In genomic region chr14:61173229-61173628, GRCm38 (mm10) we compare ENCODE assay signal across 8 mouse cellular contexts. TPM values are rescaled to one million over a fixed set of nuclear protein-coding genes. Genes with fewer than 3 reads are reported as not detected.
DNase-seq lines count a peak whose midpoint lies in the region; ATAC-seq and TF ChIP-seq lines count a peak whose summit lies in the region.

No protein-coding gene starts in this region.

- H3K4me1 ChIP-seq in heart, adult 2 months (ENCODE audit: control insufficient read depth, insufficient read depth, low read length) = peaks cover 2% of the 10 kb centered on the region; the same call in 1 of the 2 replicates
- peaks cover 9% of the 10 kb centered on the region for H3K4me1 ChIP-seq in embryonic facial prominence, embryonic 13.5 days
- H3K4me1 ChIP-seq in hindbrain, embryonic 12.5 days = peaks cover 17% of the 10 kb centered on the region
- peaks cover 8% of the 10 kb centered on the region for H3K4me1 ChIP-seq in limb, embryonic 14.5 days (ENCODE audit: control insufficient read depth, insufficient read depth, low read length)
- H3K4me1 ChIP-seq in midbrain, embryonic 13.5 days (replicated peaks) = peaks cover 26% of the 10 kb centered on the region
- peaks cover 9% of the 10 kb centered on the region; the same call in 1 of the 2 replicates for H3K4me1 ChIP-seq in stomach, embryonic 16.5 days (ENCODE audit: control insufficient read depth, insufficient read depth, low read length)

- H3K9ac ChIP-seq in heart, adult 2 months (ENCODE audit: low read depth, low read length) = peak overlapping the region; percentile 90
- peak overlapping the region; percentile 82 for H3K9ac ChIP-seq in embryonic facial prominence, embryonic 13.5 days
- H3K9ac ChIP-seq in hindbrain, embryonic 12.5 days = peak overlapping the region; percentile 88
- H3K9ac ChIP-seq in limb, embryonic 14.5 days (ENCODE audit: low read depth, low read length, severe bottlenecking) = peak overlapping the region; percentile 80
- H3K9ac ChIP-seq in midbrain, embryonic 13.5 days (replicated peaks) = peak overlapping the region; percentile 83
- peak overlapping the region; percentile 79 for H3K9ac ChIP-seq in stomach, embryonic 16.5 days (ENCODE audit: low read length)

- H3K4me2 ChIP-seq in embryonic facial prominence, embryonic 13.5 days = peak overlapping the region; percentile 86
- H3K4me2 ChIP-seq in hindbrain, embryonic 12.5 days (replicated peaks) = peak overlapping the region; percentile 63
- H3K4me2 ChIP-seq in limb, embryonic 14.5 days (replicated peaks; ENCODE audit: low read depth, low read length, severe bottlenecking) = peak overlapping the region; percentile 73
- peak overlapping the region; percentile 59 for H3K4me2 ChIP-seq in midbrain, embryonic 13.5 days (replicated peaks)
- peak overlapping the region; percentile 77 for H3K4me2 ChIP-seq in stomach, embryonic 16.5 days (ENCODE audit: low read depth, low read length)

- peak; percentile 66 for TF ChIP-seq CTCF in heart, adult 2 months (IDR thresholded peaks at IDR 0.05)

- H3K27ac ChIP-seq in heart, adult 2 months = peak overlapping the region; percentile 86
- H3K27ac ChIP-seq in embryonic facial prominence, embryonic 13.5 days = peak overlapping the region; percentile 86
- H3K27ac ChIP-seq in hindbrain, embryonic 12.5 days = peak overlapping the region; percentile 94
- peak overlapping the region; percentile 82 for H3K27ac ChIP-seq in limb, embryonic 14.5 days (replicated peaks; ENCODE audit: low read depth, low read length)
- peak overlapping the region; percentile 95 for H3K27ac ChIP-seq in midbrain, embryonic 13.5 days
- H3K27ac ChIP-seq in stomach, embryonic 16.5 days (ENCODE audit: low read length) = peak overlapping the region; percentile 85

- peaks cover 6% of the 10 kb centered on the region for H3K36me3 ChIP-seq in heart, adult 2 months (ENCODE audit: control insufficient read depth, insufficient read depth, low read length)
- no peaks in the 10 kb centered on the region for H3K36me3 ChIP-seq in embryonic facial prominence, embryonic 13.5 days
- no peaks in the 10 kb centered on the region for H3K36me3 ChIP-seq in hindbrain, embryonic 12.5 days
- no peaks in the 10 kb centered on the region; the same call in 1 of the 2 replicates for H3K36me3 ChIP-seq in limb, embryonic 14.5 days (ENCODE audit: control insufficient read depth, insufficient read depth, low read length)
- H3K36me3 ChIP-seq in midbrain, embryonic 13.5 days = no peaks in the 10 kb centered on the region
- no peaks in the 10 kb centered on the region for H3K36me3 ChIP-seq in stomach, embryonic 16.5 days (ENCODE audit: control insufficient read depth, insufficient read depth, low read length)

- TF ChIP-seq EP300 in heart, adult 2 months (IDR thresholded peaks at IDR 0.05; ENCODE audit: insufficient read depth, low read depth, low read length) = no peak

- peaks cover 6% of the 10 kb centered on the region for H3K79me2 ChIP-seq in heart, adult 2 months (replicated peaks; ENCODE audit: control insufficient read depth, insufficient read depth, low read length)

- H3K4me3 ChIP-seq in heart, adult 2 months = peak overlapping the region; percentile 94
- peak overlapping the region; percentile 80 for H3K4me3 ChIP-seq in embryonic facial prominence, embryonic 13.5 days
- H3K4me3 ChIP-seq in hindbrain, embryonic 12.5 days = peak overlapping the region; percentile 83
- peak overlapping the region; percentile 78 for H3K4me3 ChIP-seq in limb, embryonic 14.5 days (replicated peaks; ENCODE audit: low read length)
- peak overlapping the region; percentile 70 for H3K4me3 ChIP-seq in midbrain, embryonic 13.5 days (replicated peaks)
- peak overlapping the region; percentile 58 for H3K4me3 ChIP-seq in stomach, embryonic 16.5 days (replicated peaks; ENCODE audit: low read length)

- H3K9me3 ChIP-seq in embryonic facial prominence, embryonic 13.5 days = no peaks in the 10 kb centered on the region
- H3K9me3 ChIP-seq in hindbrain, embryonic 12.5 days (replicated peaks) = no peaks in the 10 kb centered on the region
- H3K9me3 ChIP-seq in limb, embryonic 14.5 days (ENCODE audit: control insufficient read depth, low read length) = no peaks in the 10 kb centered on the region
- H3K9me3 ChIP-seq in midbrain, embryonic 13.5 days = no peaks in the 10 kb centered on the region
- no peaks in the 10 kb centered on the region for H3K9me3 ChIP-seq in stomach, embryonic 16.5 days (replicated peaks; ENCODE audit: control insufficient read depth, low read length)

- intact Hi-C loops in heart, adult 2 months (cut with DNase I) = loop anchor here (1.0 to 10.0 kb wide), 2 partner anchors 35 to 918 kb away; partner anchors contain the start of genes Gm49336, Nupl1 and Sacs

- no peak for DNase-seq in heart, adult 2 months
- no peak for DNase-seq in heart, adult 9 months (ENCODE audit: low spot score in 2 of 2)
- peak; percentile 71 for DNase-seq in T-cell, adult 2 months (ENCODE audit: low spot score)
- peak; percentile 59 for DNase-seq in limb, embryonic 14.5 days (ENCODE audit: low spot score)

- under 1% methylated on average over 37 of the region's 37 CpGs for WGBS in heart, adult 2 months
- under 1% methylated on average over 37 of the region's 37 CpGs for WGBS in embryonic facial prominence, embryonic 13.5 days
- WGBS in hindbrain, embryonic 12.5 days = under 1% methylated on average over 37 of the region's 37 CpGs
- WGBS in limb, embryonic 14.5 days = 0% methylated on average over 27 of the region's 37 CpGs
- WGBS in midbrain, embryonic 13.5 days = under 1% methylated on average over 37 of the region's 37 CpGs
- under 1% methylated on average over 37 of the region's 37 CpGs for WGBS in stomach, embryonic 16.5 days

- no peak for TF ChIP-seq POLR2A in heart, adult 2 months (IDR thresholded peaks at IDR 0.05; ENCODE audit: insufficient read depth, low read depth, low read length)
- no peak for TF ChIP-seq POLR2A in limb, embryonic 14.5 days (IDR thresholded peaks at IDR 0.05; ENCODE audit: borderline replicate concordance, extremely low read depth, insufficient read depth, insufficient read length)

- ATAC-seq in embryonic facial prominence, embryonic 13.5 days (ENCODE audit: insufficient number of reproducible peaks, insufficient read depth, low FRiP score, low TSS enrichment, low read depth) = peak; percentile 40; the same call in 1 of the 2 replicates
- peak; percentile 61 for ATAC-seq in hindbrain, embryonic 12.5 days (ENCODE audit: low FRiP score)
- 0 out of 2 replicates have a peak, but pooled peaks have one; percentile 1 for ATAC-seq in limb, embryonic 14.5 days (ENCODE audit: low FRiP score, low read depth)
- peak; percentile 66 for ATAC-seq in midbrain, embryonic 13.5 days
- peak; percentile 30; the same call in 1 of the 2 replicates for ATAC-seq in stomach, embryonic 16.5 days (ENCODE audit: insufficient read depth, low FRiP score)

- no peaks in the 10 kb centered on the region for H3K27me3 ChIP-seq in heart, adult 2 months (ENCODE audit: control insufficient read depth, insufficient read depth, low read length)
- H3K27me3 ChIP-seq in embryonic facial prominence, embryonic 13.5 days = no peaks in the 10 kb centered on the region
- peaks cover 11% of the 10 kb centered on the region for H3K27me3 ChIP-seq in hindbrain, embryonic 12.5 days
- no peaks in the 10 kb centered on the region for H3K27me3 ChIP-seq in limb, embryonic 14.5 days (ENCODE audit: control insufficient read depth, insufficient read depth, low read length)
- H3K27me3 ChIP-seq in midbrain, embryonic 13.5 days = peaks cover 4% of the 10 kb centered on the region; the same call in 1 of the 2 replicates
- no peaks in the 10 kb centered on the region; the same call in 1 of the 2 replicates for H3K27me3 ChIP-seq in stomach, embryonic 16.5 days (ENCODE audit: control insufficient read depth, insufficient read depth, low read length)

RNA-seq across cellular contexts. Expression of gene Sacs, which starts 35.0 kb away (rescaled TPM):
- total RNA-seq in heart, adult 2 months (2021) = 10 to 100 TPM; 24.2 to 25.8 TPM
- 3.3 and 8.9 TPM in 2 replicates for polyA plus RNA-seq in heart, adult 2 months (2012; rRNA removed)
- polyA plus RNA-seq in embryonic facial prominence, embryonic 13.5 days (2015; fragmentation: Nextera tagmentation; extraction: Ambion mirVana) = 2.8 and 3.0 TPM in 2 replicates
- 7.1 and 8.3 TPM in 2 replicates for polyA plus RNA-seq in hindbrain, embryonic 12.5 days (2016; fragmentation: Nextera tagmentation; extraction: Ambion mirVana)
- polyA plus RNA-seq in limb, embryonic 14.5 days (2012; rRNA removed) = 3.7 and 3.8 TPM in 2 replicates
- 3.9 and 4.2 TPM in 2 replicates for polyA plus RNA-seq in limb, embryonic 14.5 days (2014; fragmentation: Nextera tagmentation; extraction: Ambion mirVana)
- polyA plus RNA-seq in midbrain, embryonic 13.5 days (2015; fragmentation: Nextera tagmentation; extraction: Ambion mirVana) = 6.5 and 7.3 TPM in 2 replicates
- polyA plus RNA-seq in stomach, embryonic 16.5 days (2015; fragmentation: Nextera tagmentation; extraction: Ambion mirVana) = 1.9 and 2.4 TPM in 2 replicates

Comparison
In these comparisons a context has a peak if more than half of its experiments do, and no peak if none do; other contexts are left out.
1. DNase-seq: peak in T-cell, adult 2 months (single experiment) and limb, embryonic 14.5 days (single experiment); none in heart, adult 2 months (0 of 2) and heart, adult 9 months (0 of 2).
2. ATAC-seq: peak in every context shown above with its lines; median percentile 66 in midbrain, embryonic 13.5 days; 61 in hindbrain, embryonic 12.5 days; 40 in embryonic facial prominence, embryonic 13.5 days; 30 in stomach, embryonic 16.5 days; 1 in limb, embryonic 14.5 days.
3. Peak in every context shown above with its lines, with median percentiles within 50 percentile points of each other: H3K27ac ChIP-seq, H3K4me3 ChIP-seq, H3K9ac ChIP-seq and H3K4me2 ChIP-seq.